Mouse (Mus musculus) NIH3T3 (cell line): ENCODE results near the gene Cx3cr1.
"Not testable (repeated sequence)": the region's sequence is repeated elsewhere in the genome, so short reads cannot be mapped to it uniquely, and the experiment has no call there.

Experiments
- DNase-seq: peaks from one replicate; pipeline ENCODE4 v3.0.0-alpha.2; 2012; ENCODE audit warnings: low read depth

Gene Cx3cr1

DNA sequence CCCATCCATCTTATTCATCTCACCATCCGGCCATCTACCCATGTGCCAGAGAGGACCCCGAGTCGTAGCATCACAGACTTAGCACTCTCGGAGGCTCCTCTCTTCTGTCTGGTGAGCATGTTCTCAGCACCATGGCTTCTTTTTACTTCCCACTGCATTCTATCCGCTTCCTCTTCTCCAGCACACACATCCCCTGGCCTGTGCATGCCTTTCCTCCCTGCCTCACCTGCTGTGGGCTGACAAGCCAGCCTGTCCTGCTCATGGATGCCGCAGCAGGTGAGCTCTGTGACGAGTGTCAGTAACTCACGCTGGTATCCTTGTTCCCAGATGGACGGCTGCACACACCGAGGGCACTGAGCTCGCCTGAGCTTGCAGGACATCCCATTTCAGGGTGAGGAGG lies at the start of gene Cx3cr1:
Gene Cx3cr1 (minus strand): TSS at position 101 of the 400 bp plus-strand sequence.
- DNase-seq, result no peak

DNA sequence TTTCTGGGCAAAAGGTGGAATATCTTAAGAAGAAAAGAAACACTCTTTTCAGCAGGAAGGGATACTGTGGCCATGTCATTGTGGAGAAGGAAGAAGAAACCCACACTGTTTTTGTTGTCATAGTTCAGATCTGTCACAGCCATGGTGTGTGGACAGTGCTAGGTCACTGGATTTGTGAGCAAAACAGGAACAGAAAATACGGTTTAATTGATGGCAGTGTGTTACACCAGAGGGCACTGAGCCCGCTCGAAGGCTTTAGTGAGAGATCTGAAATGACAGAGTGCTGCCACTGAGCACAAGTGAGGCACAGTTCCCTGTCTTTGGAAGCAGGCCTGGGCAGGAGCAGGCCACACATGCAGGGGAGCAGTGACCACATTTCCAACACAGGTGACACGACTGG lies 48.5 kb upstream of the Cx3cr1 start:
- DNase-seq, result no peak

DNA sequence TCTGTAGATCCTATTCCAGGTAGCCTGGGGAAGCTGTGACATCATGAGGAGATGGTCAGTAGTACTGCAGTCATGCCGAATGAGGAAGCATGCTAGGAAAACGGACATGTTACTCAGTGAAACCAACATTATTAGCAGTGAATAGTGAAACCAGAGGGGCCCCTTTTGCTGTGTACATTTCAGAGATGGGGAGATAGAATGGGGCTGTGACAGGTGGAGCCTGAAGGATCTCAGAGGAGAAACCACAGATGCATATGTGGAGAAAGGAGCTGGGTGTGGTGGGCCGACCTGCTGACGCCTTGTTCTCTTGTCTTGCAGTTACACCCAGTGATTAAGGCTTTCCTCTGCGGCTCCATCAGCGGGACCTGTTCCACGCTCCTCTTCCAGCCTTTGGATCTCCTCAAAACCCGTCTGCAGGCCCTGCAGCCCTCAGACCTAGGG lies 46.5 kb upstream of the Cx3cr1 start:
- DNase-seq, result no peak

DNA sequence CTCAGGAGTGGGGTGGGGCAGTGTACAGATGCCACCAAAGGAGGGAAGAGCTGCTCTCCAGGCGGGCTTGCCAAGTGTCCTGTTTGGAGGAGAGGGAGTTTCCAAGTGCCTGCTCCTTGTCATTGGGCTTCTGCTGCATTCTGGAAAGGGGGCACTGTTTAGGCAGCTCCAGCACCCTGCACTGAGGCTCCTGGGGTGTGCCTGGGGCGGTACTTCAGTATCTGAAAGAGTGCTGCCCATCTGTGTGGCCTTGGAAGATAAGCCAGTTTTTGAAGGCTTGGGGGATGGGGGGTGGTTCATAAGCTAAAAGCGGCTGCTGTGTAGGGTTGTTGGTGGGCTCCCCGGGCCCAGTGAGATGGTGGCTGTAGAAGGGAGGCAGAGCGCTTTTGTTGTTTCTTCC lies 45.9 kb upstream of the Cx3cr1 start:
- DNase-seq, result no peak

DNA sequence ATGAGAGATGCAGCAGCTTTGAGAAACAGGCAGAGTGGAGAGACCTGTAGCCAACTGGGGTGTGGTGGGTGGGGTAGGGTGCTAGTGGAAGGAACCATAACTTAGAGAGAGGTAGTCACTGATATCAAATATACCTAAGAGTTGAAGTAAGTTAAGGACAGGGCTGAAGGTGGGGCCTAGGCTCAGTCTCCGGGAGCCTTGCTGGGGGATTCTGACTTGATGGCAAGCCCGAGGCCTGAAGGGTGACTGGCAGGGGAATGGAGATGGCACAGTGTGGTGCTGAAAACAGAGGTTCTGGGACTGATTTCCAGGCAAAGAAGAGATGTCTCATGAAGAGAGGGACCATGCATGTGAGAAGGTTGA lies 45.1 kb upstream of the Cx3cr1 start:
- no peak for DNase-seq

DNA sequence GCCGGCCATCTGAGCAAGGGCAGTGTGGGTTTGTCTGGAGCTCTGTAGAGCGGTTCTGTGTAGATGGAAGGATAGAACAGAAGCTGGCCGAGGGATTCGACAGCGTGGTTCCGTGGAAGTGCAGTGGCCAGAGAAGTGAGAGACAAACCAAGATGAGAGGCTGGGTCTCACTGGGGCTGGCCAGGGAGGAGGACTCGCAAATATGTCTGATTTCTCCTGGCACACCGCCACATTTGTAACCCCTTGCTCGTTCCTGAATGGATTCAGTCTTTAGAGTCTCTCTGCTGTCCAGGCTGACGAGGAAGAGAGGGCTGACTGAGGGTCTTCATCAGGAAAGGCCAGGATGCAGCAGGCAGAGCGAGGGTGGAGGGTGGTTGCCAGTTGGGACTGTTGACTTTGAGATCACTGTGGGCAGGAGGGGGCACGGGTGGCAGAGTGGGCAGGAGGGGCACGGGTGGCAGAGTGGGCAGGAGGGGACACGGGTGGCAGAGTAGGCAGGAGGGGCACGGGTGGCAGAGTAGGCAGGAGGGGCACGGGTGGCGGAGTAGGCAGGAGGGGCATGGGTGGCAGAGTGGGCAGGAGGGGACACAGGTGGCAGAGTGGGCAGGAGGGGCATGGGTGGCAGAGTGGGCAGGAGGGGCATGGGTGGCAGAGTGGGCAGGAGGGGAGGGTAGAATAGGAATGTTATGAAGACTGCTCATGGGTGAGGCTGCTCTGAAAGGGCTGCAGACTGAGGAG lies 44.5 kb upstream of the Cx3cr1 start:
- DNase-seq, result no peak

DNA sequence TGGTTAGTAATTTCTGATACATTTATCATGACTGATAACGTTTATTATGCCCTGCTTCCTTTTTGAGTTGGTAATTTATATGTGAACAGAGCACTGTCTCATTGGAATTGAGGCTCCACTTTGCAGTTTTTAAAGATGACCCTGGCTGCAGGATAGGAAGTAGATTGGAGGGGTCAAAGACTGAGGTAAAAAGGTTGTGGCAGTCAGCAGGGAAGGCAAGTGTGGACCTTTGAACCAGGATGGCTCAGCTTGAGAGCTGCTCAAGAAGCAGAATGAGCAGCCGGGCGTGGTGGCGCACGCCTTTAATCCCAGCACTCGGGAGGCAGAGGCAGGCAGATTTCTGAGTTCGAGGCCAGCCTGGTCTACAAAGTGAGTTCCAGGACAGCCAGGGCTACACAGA lies 43.8 kb upstream of the Cx3cr1 start:
- DNase-seq, result no peak

DNA sequence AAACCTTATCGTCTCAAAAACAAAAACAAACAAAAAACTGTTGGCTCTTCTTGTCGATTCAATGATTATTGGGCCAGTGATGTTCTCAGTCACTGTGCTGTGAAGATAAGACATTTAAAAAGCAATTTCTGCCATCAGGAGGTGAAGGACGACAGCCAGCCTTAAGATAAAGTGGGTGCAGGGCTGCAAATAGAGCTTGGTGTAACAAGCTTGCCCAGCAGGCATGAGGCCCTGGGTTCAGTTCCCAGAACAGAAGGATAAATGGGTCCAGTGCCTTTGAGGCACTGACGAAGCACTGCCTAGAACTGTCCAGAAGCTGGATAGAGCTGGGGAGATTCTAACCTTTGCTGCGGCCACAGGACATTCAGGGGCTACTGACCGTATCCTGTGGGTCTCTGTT lies 42.8 kb upstream of the Cx3cr1 start:
- DNase-seq, result no peak

DNA sequence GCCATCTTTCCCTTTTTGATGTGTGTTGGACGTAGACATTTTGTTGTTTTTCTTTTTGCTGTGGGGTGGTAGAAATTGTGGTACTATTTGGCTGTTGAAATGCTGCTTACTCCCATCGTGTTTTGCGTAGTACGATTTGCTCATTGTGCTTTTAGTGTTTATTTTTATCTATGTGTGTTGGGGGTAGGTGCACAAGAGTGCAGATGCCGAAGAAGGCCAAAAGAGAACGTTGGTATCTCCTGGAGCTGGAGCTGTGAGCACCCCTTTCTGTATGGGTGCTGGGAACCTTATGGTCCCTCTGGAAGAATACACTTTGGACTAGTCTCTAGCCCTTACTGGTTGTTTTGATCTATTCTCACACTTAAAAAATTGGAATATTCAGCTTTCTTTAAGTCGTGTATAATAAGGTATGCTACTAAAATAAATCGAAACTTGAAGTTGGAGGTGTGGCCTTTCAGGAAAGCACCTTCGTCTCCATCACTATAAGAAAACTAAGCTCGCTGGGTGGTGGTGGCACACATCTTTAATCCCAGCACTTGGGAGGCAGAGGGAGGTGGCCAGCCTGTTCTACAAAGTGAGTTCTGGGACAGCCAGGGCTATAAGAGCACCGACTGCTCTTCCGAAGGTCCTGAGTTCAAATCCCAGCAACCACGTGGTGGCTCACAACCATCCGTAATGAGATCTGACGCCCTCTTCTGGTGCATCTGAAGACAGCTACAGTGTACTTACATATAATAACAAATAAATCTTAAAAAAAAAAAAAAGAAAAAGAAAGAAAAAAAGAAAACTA lies 41.7 kb upstream of the Cx3cr1 start:
- no peak for DNase-seq

DNA sequence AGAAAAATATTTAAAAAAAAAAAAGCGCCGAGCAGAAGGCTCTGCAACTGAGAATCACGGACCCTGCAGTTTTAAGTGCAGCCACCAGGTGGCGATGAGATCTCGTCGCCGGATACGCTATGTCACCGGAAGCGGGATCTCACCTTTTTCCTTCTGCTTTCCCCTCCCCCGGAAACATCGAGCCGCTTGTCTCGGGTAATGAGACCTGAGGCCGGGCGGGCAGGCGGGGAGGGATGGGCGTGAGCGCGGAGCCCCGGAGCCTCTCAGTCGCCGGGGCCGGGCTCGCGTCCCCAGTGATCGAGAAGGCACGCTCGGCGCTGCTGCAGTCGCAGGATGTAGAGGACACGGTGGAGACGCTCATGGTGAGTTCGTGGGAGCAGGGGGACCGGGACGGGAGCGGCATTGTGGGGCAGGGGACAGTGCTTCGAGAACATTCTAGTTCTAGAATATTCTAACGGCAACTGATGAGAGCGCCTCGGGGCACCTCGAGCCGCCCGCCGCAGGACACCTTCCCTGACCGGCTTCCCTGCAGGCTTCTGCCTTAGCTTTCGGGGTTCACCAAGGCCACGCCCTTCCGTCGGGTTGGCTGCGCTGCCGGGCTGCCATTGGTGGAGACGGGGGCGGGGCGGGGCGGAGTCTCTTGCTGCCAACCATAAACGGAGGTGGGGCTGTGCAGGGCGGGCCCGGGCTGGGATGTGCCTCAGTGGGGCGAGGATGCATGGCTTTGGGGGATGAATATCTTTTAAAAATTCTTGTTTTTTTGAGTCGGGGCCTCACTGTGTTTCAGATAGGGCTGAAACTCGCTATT lies 40.7 kb upstream of the Cx3cr1 start, which contains the start of gene Slc25a38:
Gene Slc25a38 (plus strand): TSS at position 164 of the 808 bp plus-strand sequence.
- peak; percentile 95 for DNase-seq

DNA sequence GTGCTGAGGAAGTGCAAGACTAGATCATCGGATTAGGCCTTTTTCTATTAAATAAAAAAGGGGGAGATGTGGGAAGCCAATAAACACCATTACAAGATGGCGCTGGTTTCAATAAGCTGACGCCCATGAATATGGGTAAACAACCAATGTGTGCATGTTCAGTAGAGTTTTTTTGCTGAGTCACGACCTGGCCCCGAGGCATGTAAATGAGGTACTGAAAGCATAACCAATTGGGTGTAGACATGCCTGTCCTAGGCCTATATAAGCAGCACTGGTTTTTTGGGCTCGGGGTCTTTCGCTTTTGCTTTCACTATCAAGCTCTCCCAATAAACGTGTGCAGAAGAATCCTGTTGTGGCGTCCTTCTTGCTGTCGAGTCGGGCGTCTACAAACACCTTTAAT lies 39.3 kb upstream of the Cx3cr1 start:
- not testable (repeated sequence) for DNase-seq

DNA sequence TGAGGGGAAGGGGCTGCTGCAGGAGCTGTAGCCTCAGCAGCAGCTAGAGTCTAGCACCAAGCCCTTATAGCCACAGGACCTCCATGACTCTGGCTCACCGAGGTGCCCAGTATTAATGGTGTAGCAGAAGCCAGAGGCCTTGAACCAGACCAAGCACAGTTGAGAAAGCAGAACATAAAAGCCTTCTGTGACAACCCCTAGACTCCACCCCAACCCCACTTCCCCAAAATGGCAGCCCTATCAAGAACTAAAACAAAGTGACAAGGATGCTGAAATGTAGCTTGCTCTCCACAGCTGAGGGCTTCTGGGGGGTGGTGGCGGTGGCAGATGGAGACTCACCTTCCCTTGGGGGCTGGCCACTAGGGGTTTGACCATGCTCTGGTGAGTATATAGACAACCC lies 31.5 kb upstream of the Cx3cr1 start:
- DNase-seq, result no peak

DNA sequence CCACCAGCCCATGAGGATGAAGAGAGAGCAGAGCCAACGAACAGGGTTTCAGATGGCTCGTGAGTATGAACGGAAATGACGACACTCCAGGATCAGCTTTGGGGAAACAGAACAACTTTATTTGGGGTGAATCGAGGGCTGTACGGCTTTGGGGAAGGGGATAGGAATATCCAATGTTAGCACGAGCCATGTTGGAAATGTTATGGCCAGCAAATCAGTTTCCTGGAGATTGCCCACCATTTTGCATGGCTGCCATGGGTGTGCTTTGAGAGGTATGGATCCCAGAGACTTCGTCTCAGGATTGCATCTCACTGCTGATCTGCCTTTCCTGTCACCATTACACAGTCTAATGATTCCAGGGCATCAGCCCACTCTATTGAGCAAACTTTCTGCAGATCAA lies 29.6 kb upstream of the Cx3cr1 start:
- DNase-seq, result no peak

DNA sequence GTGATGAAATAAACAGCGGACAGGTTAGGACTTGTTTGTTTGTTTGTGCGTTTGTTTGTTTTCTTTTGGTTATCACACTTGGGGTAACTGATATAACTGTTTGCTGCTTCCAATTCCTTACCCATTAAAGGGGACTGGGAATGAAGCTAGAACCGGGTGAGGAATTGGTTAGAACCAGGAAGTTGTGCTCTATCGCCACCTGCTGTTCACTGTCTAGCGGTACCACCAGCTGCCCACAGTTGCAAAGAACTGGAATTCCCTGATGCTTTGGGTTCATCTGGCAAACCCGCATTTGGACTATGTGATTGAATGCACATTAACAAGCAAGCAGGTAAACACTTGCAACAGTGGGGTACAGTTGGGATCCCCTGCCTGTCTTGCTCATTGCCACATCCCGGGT lies 29.0 kb upstream of the Cx3cr1 start:
- DNase-seq, result peak; percentile 79

DNA sequence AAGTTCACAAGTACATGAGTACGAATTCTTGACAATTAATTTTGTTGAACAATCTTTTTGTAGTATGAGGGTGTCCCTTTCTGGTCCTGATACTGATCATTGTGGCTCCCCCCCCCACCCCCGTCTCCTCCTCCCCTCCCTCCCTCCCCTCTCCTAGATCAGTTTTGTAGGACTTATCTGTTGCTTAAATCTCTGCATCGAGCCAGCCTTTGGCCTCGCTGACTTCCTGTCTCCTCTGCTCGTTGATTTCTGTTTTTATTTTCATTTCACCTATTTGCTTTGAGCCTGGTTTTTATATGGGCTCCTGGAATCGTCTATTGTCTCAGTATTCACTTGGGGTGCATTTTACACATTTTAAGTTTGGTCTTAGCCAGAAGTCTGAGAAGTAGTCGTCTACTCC lies 26.2 kb upstream of the Cx3cr1 start:
- no peak for DNase-seq

DNA sequence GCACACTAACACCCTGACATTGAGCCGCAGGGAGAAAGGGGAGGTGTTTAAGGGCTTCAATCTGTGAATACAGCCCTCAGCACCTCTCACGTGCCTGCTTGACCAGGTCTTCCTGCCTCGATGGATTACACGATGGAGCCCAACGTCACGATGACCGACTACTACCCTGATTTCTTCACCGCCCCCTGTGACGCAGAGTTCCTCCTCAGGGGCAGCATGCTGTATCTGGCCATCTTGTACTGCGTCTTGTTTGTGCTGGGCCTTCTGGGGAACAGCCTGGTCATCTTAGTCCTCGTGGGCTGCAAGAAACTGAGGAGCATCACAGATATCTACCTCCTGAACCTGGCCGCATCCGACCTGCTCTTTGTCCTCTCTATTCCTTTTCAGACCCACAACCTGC lies 24.0 kb upstream of the Cx3cr1 start:
- DNase-seq, result no peak

DNA sequence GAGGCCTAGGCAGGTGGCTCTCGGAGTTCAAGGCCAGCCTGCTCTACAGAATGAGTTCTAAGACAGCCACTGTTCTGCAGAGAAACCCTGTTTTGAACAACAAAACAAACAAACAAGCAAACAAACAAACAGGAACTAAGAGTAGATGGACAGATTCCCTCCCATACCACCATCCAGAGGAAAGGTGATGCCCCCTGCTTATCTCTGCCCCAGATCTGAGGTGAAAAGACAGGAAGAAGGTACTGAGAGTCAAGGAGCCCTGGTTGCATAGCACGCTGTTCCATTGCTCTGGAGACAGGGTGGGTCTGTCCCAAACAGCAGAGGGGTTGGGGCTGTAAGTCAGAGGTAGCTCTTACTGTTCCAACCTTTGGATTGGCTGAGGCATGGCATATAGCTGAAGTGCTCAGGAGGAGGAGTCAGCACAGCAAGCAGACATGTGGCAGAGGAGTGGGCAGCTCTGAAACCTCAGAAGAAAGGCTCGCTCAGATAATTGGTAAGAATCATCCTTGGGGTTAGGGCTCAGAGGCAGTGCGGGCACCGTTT lies 22.1 kb upstream of the Cx3cr1 start, which contains the start of gene Ccr8:
Gene Ccr8 (plus strand): TSS at position 419 of the 543 bp plus-strand sequence.
- DNase-seq, result no peak

DNA sequence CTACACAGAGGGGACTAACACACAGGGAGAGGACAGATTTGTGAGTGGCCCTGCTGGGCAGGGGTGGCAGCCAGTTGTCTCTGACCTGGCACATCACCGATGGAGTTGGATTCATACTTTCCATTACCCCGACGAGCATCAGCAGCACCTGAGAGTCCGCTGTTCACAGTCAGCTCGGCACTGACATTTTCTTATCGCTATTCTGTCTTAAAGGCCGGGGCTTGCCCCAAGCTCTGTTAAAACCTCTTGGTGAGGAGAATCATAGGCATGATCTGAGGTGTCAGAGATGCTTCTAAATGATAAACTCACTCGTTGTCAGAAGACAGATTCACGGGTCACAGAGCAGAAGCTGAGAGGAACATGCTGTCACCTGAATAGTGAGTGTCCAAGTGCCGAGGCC lies 21.4 kb upstream of the Cx3cr1 start:
- DNase-seq, result no peak

DNA sequence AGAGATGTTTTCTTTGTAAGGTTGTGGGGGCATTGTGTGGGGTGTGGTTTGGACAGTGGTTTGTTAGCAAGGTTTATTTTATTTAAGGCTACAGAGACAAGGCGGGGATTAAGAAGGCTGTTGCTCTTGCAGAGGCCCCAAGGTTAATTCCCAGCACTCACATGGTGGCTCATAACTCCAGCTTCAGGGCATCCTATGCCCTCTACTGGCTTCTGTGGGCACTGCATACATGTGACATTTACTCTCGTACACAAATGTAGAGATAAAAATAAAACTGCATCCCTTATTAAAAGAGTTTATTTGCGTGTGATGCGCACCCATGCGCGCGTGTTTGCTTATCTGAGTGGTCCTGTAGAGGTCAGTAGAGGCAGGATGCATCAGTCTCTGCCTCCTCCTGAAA lies 19.4 kb upstream of the Cx3cr1 start:
- DNase-seq, result no peak

DNA sequence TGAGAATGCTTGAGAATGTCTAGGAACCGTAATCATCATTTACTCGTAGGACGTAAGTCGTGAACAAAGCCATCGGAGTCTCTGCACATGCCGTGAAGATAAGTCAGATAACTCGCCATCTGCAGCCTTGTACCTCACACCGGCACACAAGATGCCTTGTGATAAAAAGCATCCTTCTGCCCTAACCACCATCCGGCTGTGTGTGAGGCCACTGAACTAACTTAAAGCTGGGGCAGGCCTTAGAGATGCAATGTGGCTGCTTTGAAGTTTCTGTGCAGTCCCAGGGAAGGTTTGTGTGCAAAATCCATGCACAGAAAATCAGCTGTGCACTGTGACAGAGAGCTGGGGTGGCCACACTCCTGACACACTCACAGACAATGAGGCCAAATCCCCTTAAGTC lies 14.7 kb upstream of the Cx3cr1 start:
- DNase-seq, result no peak

DNA sequence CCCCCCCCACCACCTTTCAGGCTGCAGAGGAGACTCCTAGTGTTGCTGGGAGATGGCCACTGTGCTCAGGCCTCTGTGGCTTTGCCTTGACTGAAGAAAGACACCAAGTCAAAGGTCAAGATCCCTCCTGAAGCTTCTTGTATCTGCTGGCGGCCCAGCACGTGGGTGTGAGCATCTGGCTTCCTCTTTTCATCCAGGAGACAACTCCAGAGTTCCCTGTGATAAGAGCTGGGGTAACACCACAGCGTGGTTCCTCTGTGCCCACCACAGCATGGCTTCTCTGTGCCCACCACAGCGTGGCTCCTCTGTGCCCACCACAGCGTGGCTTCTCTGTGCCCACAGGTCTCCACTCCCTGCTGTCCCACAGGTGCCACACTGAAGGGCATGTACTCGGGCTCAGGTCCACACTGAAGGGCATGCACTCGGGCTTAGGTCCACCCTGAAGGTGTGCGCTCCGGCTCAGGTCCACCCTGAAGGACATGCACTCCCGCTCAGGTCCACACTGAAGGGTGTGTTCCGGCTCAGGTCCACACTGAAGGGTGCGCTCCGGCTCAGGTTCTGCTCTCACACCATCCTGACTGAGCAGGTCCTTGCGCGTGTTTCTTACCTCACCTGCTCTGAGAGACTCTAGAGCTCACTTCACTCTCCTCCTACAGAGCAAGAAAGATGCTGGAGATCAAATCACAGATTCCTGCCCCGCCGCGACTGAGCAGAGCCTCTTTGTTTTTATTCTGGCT lies 13.6 kb upstream of the Cx3cr1 start:
- no peak for DNase-seq

DNA sequence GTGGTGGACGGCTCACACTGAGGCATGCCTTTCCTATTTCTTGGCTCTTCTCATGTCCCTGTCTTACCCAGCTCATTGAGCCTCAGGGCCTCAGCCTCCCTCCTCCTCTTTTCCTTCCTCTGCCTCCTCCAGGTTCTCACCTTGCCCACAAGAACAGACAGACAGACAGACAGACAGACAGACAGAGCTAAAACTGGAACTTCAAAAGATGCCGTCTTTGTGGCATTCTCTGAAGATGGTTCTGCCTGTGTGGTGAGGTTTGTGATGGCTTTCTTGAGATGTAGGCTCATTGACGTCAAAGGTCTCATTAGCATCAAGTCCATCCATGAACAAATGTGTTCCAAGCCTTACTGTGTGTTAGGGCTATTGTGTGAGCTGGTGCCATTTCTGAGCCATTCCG lies 13.0 kb upstream of the Cx3cr1 start:
- no peak for DNase-seq
